Mouse (Mus musculus): ENCODE measurements around the gene Armc8.

DNA sequence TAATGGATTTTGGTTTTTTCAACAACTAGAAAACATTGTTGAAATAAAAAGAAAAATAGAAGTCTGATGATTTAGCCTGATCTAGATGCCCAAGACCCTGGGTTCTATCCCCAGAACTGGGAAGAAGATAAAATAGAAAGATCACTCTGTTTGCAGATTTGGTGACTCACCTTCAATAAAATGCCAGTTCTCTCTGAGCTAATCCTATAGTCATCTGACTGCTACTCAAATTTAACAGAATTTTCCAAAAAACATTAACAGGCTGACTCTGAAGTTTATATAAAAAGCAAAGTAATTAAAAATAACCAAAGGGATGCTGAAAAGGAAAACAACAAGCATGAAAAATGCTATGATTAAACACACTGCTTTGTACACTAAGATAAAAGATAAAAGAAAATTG is 122.4 kb downstream of the Armc8 start:
- no peak for TF ChIP-seq CTCF (IDR thresholded peaks at IDR 0.05; ENCODE audit: borderline replicate concordance, insufficient read depth, low read length)
- no peak for TF ChIP-seq POLR2A (IDR thresholded peaks at IDR 0.05; ENCODE audit: low read depth, low read length)

Measured in embryonic fibroblast, embryonic 13.5 days (primary cell).